Mouse (Mus musculus): ENCODE results near the gene Rap2b. TPM values are rescaled to one million over a fixed set of nuclear protein-coding genes. Genes with fewer than 3 reads are reported as not detected.

The Rap2b gene
- polyA plus RNA-seq, 1 experiment from 2014 or later: 53.2 TPM

DNA sequence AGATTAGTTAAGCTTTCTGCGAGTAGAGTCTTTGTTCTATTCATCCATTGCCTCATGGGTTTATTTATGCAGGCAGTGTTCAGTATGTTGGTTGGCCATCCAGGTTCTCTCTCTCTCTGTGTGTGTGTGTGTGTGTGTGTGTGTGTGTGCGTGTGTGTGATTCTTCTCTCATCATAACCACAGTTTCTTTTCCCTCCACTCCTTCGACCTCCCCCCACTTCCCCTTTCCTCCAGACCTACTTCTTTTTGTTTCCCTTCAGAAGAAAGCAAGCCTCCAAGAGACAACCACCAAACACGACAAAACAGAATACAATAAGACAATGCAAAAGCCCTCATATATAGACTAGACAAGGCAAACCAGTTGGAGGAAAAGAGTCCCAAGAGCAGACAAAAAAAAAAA is 45.5 kb downstream of the Rap2b start:
- H3K79me2 ChIP-seq (ENCODE audit: inconsistent target): no peaks in the 10 kb centered on the region
- 36% methylated on average over 2 of the region's 4 CpGs for WGBS (ENCODE audit: missing documents)
- no peaks in the 10 kb centered on the region for H3K36me3 ChIP-seq (ENCODE audit: inconsistent target)
- peak overlapping the region; percentile 98 for H3K27ac ChIP-seq
- H3K4me3 ChIP-seq (ENCODE audit: inconsistent target): no peak overlapping the region

DNA sequence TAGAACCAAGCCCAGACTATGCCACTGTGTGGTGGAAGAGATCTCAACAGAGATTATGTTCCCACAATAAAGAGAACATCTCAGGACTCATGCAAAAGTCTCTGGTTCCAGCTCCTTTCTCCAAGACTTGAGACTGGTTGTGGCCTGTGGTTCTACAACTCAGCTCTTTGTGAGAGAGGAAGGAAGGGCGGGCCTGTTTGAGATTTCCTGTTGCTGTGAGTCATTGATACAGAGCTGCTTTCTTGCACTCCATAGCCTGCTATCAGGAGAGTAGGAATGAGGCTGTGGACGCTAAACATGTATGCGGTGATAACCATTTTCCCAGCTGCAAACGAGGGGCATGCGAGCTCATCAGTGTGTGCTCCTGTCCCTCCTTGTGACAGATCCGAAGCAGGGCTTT is 48.2 kb downstream of the Rap2b start:
- Histone ChIP-seq H3K27ac (peak overlapping the region; percentile 98), H3K4me3 (ENCODE audit: inconsistent target) (no peak overlapping the region), H3K79me2 (ENCODE audit: inconsistent target) (no peaks in the 10 kb centered on the region), H3K36me3 (ENCODE audit: inconsistent target) (no peaks in the 10 kb centered on the region)
- 7% methylated on average over 6 of the region's 6 CpGs for WGBS (ENCODE audit: missing documents)

GRCm38 (mm10) chr3:61415883-61416282 is 54.4 kb downstream of the Rap2b start:
- H3K79me2 ChIP-seq (ENCODE audit: inconsistent target): no peaks in the 10 kb centered on the region
- H3K36me3 ChIP-seq (ENCODE audit: inconsistent target): no peaks in the 10 kb centered on the region
- peak overlapping the region; percentile 98 for H3K27ac ChIP-seq
- 6% methylated on average over 1 of the region's 1 CpGs for WGBS (ENCODE audit: missing documents)
- no peak overlapping the region for H3K4me3 ChIP-seq (ENCODE audit: inconsistent target)

Other genes starting within 250 kb of the Rap2b start
- 1.9 to 4.8 TPM (median 2.3 TPM) in 3 replicates for gene B430305J03Rik, start 4.3 kb downstream of the Rap2b start, polyA plus RNA-seq (2018)

Measured in macrophage (primary cell).